Mouse (Mus musculus) frontal cortex, postnatal 36 days (tissue): ENCODE measurements around the gene Pmpca.
A peak's percentile ranks its signal among the peaks of the same experiment; 100 is the strongest.

Experiments used
- DNase-seq, 2 experiments: peaks; one replicate each; pipeline ENCODE4 v3.0.0; 2022; ENCODE audit warnings: low spot score in 2 of 2

Gene Pmpca

GRCm38 (mm10) chr2:26429851-26430250 is 40.7 kb downstream of the Pmpca start:
- no peak for DNase-seq

GRCm38 (mm10) chr2:26434791-26435572 is 45.8 kb downstream of the Pmpca start:
- DNase-seq: no peak

GRCm38 (mm10) chr2:26437221-26437620 is 48.1 kb downstream of the Pmpca start:
- peak; percentile 42 to 55 for DNase-seq

GRCm38 (mm10) chr2:26438373-26438772 is 49.2 kb downstream of the Pmpca start:
- no peak for DNase-seq

GRCm38 (mm10) chr2:26439671-26440070 is 50.5 kb downstream of the Pmpca start:
- DNase-seq: no peak

GRCm38 (mm10) chr2:26441261-26441660 is 52.1 kb downstream of the Pmpca start:
- no peak for DNase-seq

GRCm38 (mm10) chr2:26441688-26442087 is 52.5 kb downstream of the Pmpca start:
- no peak for DNase-seq

- DNase-seq: no peak
Measured at GRCm38 (mm10) chr2:26442843-26443242, 53.7 kb downstream of the Pmpca start.

GRCm38 (mm10) chr2:26443876-26444275 is 54.7 kb downstream of the Pmpca start:
- DNase-seq: no peak

GRCm38 (mm10) chr2:26444368-26444767 is 55.2 kb downstream of the Pmpca start:
- DNase-seq: no peak

GRCm38 (mm10) chr2:26444946-26445665 is 56.0 kb downstream of the Pmpca start, which contains the start of gene Sec16a:
Sec16a (minus strand) TSS chr2:26445216.
- DNase-seq: peak; percentile 98 to 99

- peak; percentile 96 to 97 for DNase-seq
Measured at GRCm38 (mm10) chr2:26445666-26446445, 56.7 kb downstream of the Pmpca start.

- no peak for DNase-seq
Measured at GRCm38 (mm10) chr2:26446671-26447070, 57.5 kb downstream of the Pmpca start.
